Mouse (Mus musculus) intestine, embryonic 16.5 days (tissue): Measurements from ENCODE around the gene Entpd3. TPM values are rescaled to one million over a fixed set of nuclear protein-coding genes. Genes with fewer than 3 reads are reported as not detected.

Source experiments
- ATAC-seq: fragments of 200-750 bp; cut with Nextera tagmentation; 2 replicates; pipeline ENCODE4 v1.8.0; 2017; ENCODE audit warnings: moderate TSS enrichment, moderate library complexity
- H3K27ac ChIP-seq: fragments of 300-500 bp; sonication (generic); 2 replicates; pipeline ENCODE4 v1.5.1; 2014; ENCODE audit warnings: mild to moderate bottlenecking, low read length
- H3K27me3 ChIP-seq: fragments of 300-500 bp; sonication (generic); replicated peaks from 2 replicates; pipeline ENCODE4 v1.6.1; 2014; ENCODE audit warnings: low read length, control low read depth, mixed read lengths; ENCODE audit not compliant: control insufficient read depth, insufficient read depth
- H3K36me3 ChIP-seq: fragments of 300-500 bp; sonication (generic); 2 replicates; pipeline ENCODE4 v1.6.1; 2014; ENCODE audit warnings: low read length, control low read depth; ENCODE audit not compliant: control insufficient read depth, insufficient read depth
- H3K4me1 ChIP-seq: fragments of 300-500 bp; sonication (generic); 2 replicates; pipeline ENCODE4 v1.6.1; 2014; ENCODE audit warnings: low read length, control low read depth, mixed read lengths; ENCODE audit not compliant: control insufficient read depth, insufficient read depth
- H3K4me2 ChIP-seq: fragments of 300-500 bp; sonication (generic); 2 replicates; pipeline ENCODE4 v1.6.1; 2014; ENCODE audit warnings: low read depth, low read length, control low read depth
- H3K4me3 ChIP-seq: fragments of 300-500 bp; sonication (generic); 2 replicates; pipeline ENCODE4 v1.5.1; 2014; ENCODE audit warnings: mild to moderate bottlenecking, low read length
- H3K9ac ChIP-seq: fragments of 300-500 bp; sonication (generic); 2 replicates; pipeline ENCODE4 v1.6.1; 2014; ENCODE audit warnings: low read depth, low read length
- H3K9me3 ChIP-seq: fragments of 300-500 bp; sonication (generic); 2 replicates; pipeline ENCODE4 v1.6.1; 2016; ENCODE audit warnings: low read length, control low read depth; ENCODE audit not compliant: control insufficient read depth
- WGBS: fragments of 180-500 bp; shearing (Covaris S2); extraction: QIAGEN DNeasy Blood & Tissue Kit; methylation state at CpG from one replicate; pipeline ENCODE4 v1.1.7; 2014; 5-methylcytosine and 5-hydroxymethylcytosine counted together
- polyA plus RNA-seq: library from polyadenylated mRNA; unstranded; fragments of >200 nt; fragmentation: Nextera tagmentation; extraction: Ambion mirVana; gene quantifications from 2 replicates; pipeline ENCODE4 v1.2.1, GENCODE M21; 2015

The Entpd3 gene
- polyA plus RNA-seq, 1 experiment from 2014 or later: 1.7 TPM

GRCm38 (mm10) chr9:120582619-120583308 lies 43.1 kb downstream of the Entpd3 start:
- Histone ChIP-seq H3K9ac (peak overlapping the region; percentile 77), H3K4me1 (peaks cover 19% of the 10 kb centered on the region), H3K27ac (peak overlapping the region; percentile 90), H3K9me3 (no peaks in the 10 kb centered on the region), H3K4me3 (peak overlapping the region; percentile 51), H3K4me2 (peak overlapping the region; percentile 96), H3K36me3 (no peaks in the 10 kb centered on the region), H3K27me3 (no peaks in the 10 kb centered on the region)
- 9% methylated on average over 28 of the region's 28 CpGs for WGBS
- ATAC-seq: peak; percentile 91

- Histone ChIP-seq H3K27ac (no peak overlapping the region), H3K36me3 (no peaks in the 10 kb centered on the region), H3K9ac (no peak overlapping the region; the same call in 1 of the 2 replicates), H3K4me3 (no peak overlapping the region), H3K27me3 (no peaks in the 10 kb centered on the region), H3K4me1 (peaks cover 14% of the 10 kb centered on the region), H3K9me3 (no peaks in the 10 kb centered on the region), H3K4me2 (peak overlapping the region; percentile 96)
- 80% methylated on average over 3 of the region's 3 CpGs for WGBS
- ATAC-seq: no peak
Measured at GRCm38 (mm10) chr9:120583314-120583713, 43.7 kb downstream of the Entpd3 start.

- Histone ChIP-seq H3K4me3 (no peak overlapping the region), H3K27me3 (no peaks in the 10 kb centered on the region), H3K36me3 (no peaks in the 10 kb centered on the region), H3K27ac (no peak overlapping the region), H3K4me2 (no peak overlapping the region), H3K9ac (no peak overlapping the region), H3K4me1 (peaks cover 14% of the 10 kb centered on the region), H3K9me3 (no peaks in the 10 kb centered on the region)
- WGBS: 4% methylated on average over 3 of the region's 3 CpGs
- no peak for ATAC-seq
Measured at GRCm38 (mm10) chr9:120586546-120586945, 46.9 kb downstream of the Entpd3 start.

- Histone ChIP-seq H3K36me3 (no peaks in the 10 kb centered on the region), H3K27ac (no peak overlapping the region), H3K9ac (no peak overlapping the region), H3K4me3 (no peak overlapping the region), H3K4me1 (no peaks in the 10 kb centered on the region), H3K9me3 (no peaks in the 10 kb centered on the region), H3K27me3 (no peaks in the 10 kb centered on the region), H3K4me2 (no peak overlapping the region)
- 1% methylated on average over 9 of the region's 9 CpGs for WGBS
- no peak; the same call in 1 of the 2 replicates for ATAC-seq
Measured at GRCm38 (mm10) chr9:120591490-120591889, 51.9 kb downstream of the Entpd3 start.

- ATAC-seq: no peak
- WGBS: 65% methylated on average over 9 of the region's 9 CpGs
- no peaks in the 10 kb centered on the region for H3K4me1 ChIP-seq
- H3K36me3 ChIP-seq: no peaks in the 10 kb centered on the region
- no peak overlapping the region for H3K4me2 ChIP-seq
- H3K27ac ChIP-seq: no peak overlapping the region
- H3K4me3 ChIP-seq: no peak overlapping the region
- H3K27me3 ChIP-seq: no peaks in the 10 kb centered on the region
- no peaks in the 10 kb centered on the region for H3K9me3 ChIP-seq
- H3K9ac ChIP-seq: no peak overlapping the region
Measured at GRCm38 (mm10) chr9:120593383-120594101, 53.9 kb downstream of the Entpd3 start.

- Histone ChIP-seq H3K9ac (no peak overlapping the region), H3K27me3 (no peaks in the 10 kb centered on the region), H3K4me2 (no peak overlapping the region), H3K27ac (no peak overlapping the region), H3K4me3 (no peak overlapping the region), H3K36me3 (no peaks in the 10 kb centered on the region), H3K4me1 (no peaks in the 10 kb centered on the region), H3K9me3 (no peaks in the 10 kb centered on the region)
- WGBS: 65% methylated on average over 6 of the region's 6 CpGs
- ATAC-seq: no peak
Measured at GRCm38 (mm10) chr9:120594839-120595238, 55.2 kb downstream of the Entpd3 start.

GRCm38 (mm10) chr9:120595306-120595705 lies 55.7 kb downstream of the Entpd3 start:
- ATAC-seq: no peak
- WGBS: 68% methylated on average over 4 of the region's 4 CpGs
- no peaks in the 10 kb centered on the region for H3K4me1 ChIP-seq

GRCm38 (mm10) chr9:120601488-120602171 lies 62.0 kb downstream of the Entpd3 start:
- ATAC-seq: peak; percentile 95
- Histone ChIP-seq H3K4me3 (peak overlapping the region; percentile 39), H3K27ac (peak overlapping the region; percentile 51), H3K4me1 (peaks cover 13% of the 10 kb centered on the region), H3K9me3 (no peaks in the 10 kb centered on the region), H3K27me3 (no peaks in the 10 kb centered on the region), H3K9ac (peak overlapping the region; percentile 53), H3K36me3 (no peaks in the 10 kb centered on the region), H3K4me2 (peak overlapping the region; percentile 45)
- WGBS: 13% methylated on average over 17 of the region's 17 CpGs

More at GRCm38 (mm10) chr9:120595306-120595705, 55.7 kb downstream of the Entpd3 start:
- H3K4me2 ChIP-seq: no peak overlapping the region
- H3K9ac ChIP-seq: no peak overlapping the region
- H3K9me3 ChIP-seq: no peaks in the 10 kb centered on the region
- H3K27me3 ChIP-seq: no peaks in the 10 kb centered on the region
- H3K36me3 ChIP-seq: no peaks in the 10 kb centered on the region
- H3K27ac ChIP-seq: no peak overlapping the region
- H3K4me3 ChIP-seq: no peak overlapping the region

- WGBS: 46% methylated on average over 17 of the region's 17 CpGs
- peak overlapping the region; percentile 33 for H3K4me3 ChIP-seq
- peak overlapping the region; percentile 53 for H3K9ac ChIP-seq
- peak overlapping the region; percentile 51; the same call in 1 of the 2 replicates for H3K27ac ChIP-seq
- H3K9me3 ChIP-seq: peaks cover under 1% of the 10 kb centered on the region; the same call in 1 of the 2 replicates
- H3K4me2 ChIP-seq: peak overlapping the region; percentile 45
- H3K36me3 ChIP-seq: no peaks in the 10 kb centered on the region
- peak; percentile 83 for ATAC-seq
- peaks cover 13% of the 10 kb centered on the region for H3K4me1 ChIP-seq
- H3K27me3 ChIP-seq: no peaks in the 10 kb centered on the region
Measured at GRCm38 (mm10) chr9:120602172-120602838, 62.7 kb downstream of the Entpd3 start.
